Mouse (Mus musculus) T-helper 2 cell (primary cell): Measurements from ENCODE around the gene Trim66.

ENCODE experiments used
- in situ Hi-C: fragments of 300-600 bp; cut with MboI, MseI; formaldehyde crosslinking; loops from one replicate; pipeline ENCODE4 v1.15.1; 2025; ENCODE audit warnings: high pct_unique_total_duplicates

Trim66 gene

GRCm38 (mm10) chr7:109522084-109522483 is 14.2 kb upstream of the Trim66 start:
- in situ Hi-C loops = no loop called here

GRCm38 (mm10) chr7:109519936-109520335 is 12.0 kb upstream of the Trim66 start:
- in situ Hi-C loops = no loop called here

GRCm38 (mm10) chr7:109518838-109519696 is 11.1 kb upstream of the Trim66 start, which contains the start of gene Rpl27a:
TSS of gene Rpl27a (plus strand) at chr7:109519147.
- in situ Hi-C loops = no loop called here

DNA sequence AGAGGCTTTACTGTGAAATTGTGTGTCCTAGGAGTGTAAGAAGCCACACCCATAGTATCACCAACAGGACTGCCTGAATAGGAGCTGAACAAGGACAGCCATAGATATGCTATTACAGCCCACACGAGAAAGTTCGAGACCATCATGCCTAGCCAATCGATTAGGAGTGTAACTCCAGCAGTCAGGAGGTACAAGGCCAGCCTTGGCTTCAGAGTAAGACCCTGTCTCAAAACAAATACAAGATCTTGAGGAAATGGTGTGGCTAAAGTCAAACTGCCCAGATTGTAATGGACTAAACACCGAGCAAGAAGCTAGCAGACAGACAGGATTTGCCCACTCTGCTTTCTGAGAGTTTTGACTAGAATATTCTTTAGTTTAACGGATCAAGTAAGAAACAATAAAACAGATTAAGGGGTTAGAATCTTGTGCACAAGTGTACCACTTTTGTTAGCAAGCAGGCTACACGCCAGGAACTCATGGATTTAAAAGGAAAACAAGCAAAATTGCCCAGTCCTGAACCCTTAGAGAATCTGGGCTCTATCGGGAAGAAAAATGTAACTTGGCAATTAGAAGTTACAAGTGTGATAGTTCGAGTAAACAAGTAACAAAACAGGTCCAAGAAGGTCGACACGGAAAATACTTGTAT is 10.2 kb upstream of the Trim66 start:
- in situ Hi-C loops = no loop called here

- in situ Hi-C loops = no loop called here
Observed at GRCm38 (mm10) chr7:109516500-109516899, 8.6 kb upstream of the Trim66 start.

DNA sequence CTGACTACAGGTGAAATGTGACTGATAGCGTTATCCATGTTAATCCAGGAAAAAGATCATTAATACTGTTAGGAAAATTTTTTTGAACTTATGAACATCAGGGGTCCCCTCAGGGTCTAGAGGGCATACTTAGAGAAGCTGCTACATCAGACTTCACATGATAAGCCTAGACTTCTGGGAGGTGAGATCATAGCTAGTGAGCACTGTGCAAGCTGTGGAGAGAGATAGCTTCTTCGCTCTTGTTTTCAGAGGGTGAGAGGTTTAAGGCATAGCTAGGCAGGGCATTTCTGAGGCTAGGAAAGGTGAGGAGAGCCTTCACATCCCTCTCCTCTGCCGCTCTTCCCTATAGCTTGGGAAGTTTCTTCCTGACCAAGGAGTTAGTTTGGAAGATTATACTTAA is 3.9 kb upstream of the Trim66 start:
- in situ Hi-C loops = no loop called here

DNA sequence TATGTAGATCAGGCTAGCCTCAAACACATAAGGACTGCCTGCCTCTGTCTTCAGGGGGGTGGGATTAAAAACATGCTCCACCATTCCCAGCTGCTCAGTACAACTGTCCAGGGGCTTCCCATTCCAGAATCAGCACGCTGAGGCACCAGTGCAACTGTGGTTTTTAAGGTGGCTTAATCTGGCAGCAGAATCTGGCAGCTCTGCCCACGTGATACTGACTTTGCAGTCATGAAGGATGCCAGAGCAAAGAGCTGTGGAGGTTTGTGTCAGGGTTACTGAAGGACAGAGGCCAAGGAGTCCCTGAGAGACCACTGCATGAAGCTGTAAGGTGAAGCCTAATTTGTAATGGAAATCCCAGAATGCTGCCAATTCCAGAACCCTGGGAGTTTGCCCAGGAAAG is 2.9 kb upstream of the Trim66 start:
- in situ Hi-C loops = no loop called here

GRCm38 (mm10) chr7:109507572-109507971 is 362 bp downstream of the Trim66 start:
- in situ Hi-C loops = no loop called here

GRCm38 (mm10) chr7:109507119-109507518 is 815 bp downstream of the Trim66 start:
- in situ Hi-C loops = no loop called here

- in situ Hi-C loops = no loop called here
Observed at GRCm38 (mm10) chr7:109497507-109497906, 10.4 kb downstream of the Trim66 start.

- in situ Hi-C loops = no loop called here
Observed at GRCm38 (mm10) chr7:109493319-109494316, 14.3 kb downstream of the Trim66 start.

- in situ Hi-C loops = no loop called here
Observed at GRCm38 (mm10) chr7:109492616-109493318, 15.2 kb downstream of the Trim66 start.

DNA sequence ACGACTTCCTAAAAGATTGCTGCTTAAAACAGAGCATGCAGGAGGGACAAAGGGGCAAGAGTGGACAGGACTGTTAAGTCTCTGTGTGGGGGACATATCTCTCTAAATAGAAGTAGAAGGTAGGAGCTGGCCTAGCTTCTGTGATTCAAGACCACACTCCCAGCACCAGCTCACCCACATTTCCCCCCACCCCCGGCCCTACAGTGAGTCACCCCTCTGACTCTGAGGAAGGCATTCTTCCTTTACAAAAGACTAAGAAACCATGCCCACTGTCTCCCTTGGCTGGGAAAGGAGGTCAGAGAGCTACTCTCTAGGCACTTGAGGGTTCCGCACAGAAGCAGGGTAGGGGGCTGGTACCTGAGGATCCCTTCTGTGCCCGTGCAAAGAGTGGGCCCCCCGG is 23.7 kb downstream of the Trim66 start:
- in situ Hi-C loops = no loop called here

DNA sequence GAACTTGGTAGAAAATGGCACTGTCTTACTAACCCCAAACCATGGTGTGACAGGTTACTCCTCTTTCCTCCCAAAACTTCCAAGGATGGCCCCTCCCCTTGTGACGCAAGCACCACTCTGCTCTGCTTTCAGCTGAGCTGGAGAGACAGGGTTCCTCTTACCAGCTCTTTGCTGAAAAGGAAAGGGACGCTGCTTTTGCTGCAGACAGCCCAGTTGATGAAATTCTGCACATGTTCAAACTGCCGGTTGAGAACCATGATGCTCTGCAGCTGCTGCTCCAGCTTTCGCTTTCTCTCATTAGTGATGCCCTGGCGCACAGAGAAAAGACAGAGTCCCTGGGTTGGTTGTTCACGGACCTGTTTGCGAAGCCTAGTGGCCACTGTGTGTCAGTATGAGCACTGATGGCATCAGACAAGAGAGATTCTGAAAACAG is 27.2 kb downstream of the Trim66 start:
- in situ Hi-C loops = no loop called here

DNA sequence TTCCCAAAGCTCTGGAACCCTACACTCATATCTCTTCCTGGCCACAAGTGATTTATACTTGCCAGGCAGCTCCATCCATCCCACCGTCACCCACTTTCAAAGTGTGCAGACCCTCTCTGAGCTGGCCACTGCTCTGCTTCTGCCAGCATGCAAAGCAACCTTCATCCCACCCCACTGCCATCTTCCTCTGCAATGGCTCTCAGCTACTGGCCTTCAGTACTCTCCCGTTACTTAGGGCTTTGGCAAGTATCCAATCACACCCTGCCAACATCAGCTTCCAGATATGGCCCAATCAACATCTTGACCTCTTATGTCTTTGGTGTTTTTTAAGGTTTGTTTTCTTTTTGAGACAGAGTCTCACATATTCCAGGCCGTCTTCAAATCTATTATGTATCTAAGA is 30.0 kb downstream of the Trim66 start:
- in situ Hi-C loops = no loop called here

GRCm38 (mm10) chr7:109470700-109471099 is 37.2 kb downstream of the Trim66 start:
- in situ Hi-C loops = no loop called here

DNA sequence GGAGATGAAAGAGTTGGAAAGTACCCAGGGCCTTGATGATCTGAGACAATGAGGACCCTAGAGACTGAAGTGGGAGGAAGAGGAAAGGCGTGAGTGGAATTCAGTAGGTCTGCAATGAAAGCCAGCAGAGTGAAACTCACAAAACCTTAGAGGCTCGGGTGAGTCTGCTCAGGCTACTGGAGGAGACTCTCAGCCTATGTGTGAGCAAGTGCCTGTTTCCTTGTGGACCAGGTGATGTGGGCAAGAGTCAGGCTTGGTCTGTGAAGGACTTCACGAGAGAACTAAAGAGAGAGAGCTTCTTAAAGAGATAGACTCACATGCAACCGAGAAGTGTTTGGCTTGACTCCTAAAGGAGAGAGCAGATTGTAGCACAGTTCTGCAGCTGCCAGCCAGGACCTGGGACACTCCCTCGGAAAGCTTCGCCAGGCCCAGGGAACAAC is 39.7 kb downstream of the Trim66 start:
- in situ Hi-C loops = no loop called here

DNA sequence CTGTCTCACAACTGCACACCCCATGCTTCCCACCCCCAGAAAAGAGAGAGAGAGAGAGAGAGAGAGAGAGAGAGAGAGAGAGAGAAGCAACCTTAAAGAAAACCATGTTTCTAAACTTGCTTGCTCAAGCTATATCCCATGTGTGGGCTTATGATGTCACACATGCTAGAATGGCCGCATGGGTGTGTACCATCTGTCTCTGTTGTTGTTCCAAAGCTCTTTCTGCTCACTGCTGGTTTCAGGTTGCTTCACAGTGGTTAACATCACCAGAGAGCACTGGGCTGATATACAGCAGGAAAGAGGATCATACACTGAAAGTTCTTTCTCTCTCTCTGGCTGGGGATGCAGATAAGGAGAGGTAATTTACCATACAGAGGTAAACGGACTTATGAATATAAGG is 40.3 kb downstream of the Trim66 start:
- in situ Hi-C loops = no loop called here

DNA sequence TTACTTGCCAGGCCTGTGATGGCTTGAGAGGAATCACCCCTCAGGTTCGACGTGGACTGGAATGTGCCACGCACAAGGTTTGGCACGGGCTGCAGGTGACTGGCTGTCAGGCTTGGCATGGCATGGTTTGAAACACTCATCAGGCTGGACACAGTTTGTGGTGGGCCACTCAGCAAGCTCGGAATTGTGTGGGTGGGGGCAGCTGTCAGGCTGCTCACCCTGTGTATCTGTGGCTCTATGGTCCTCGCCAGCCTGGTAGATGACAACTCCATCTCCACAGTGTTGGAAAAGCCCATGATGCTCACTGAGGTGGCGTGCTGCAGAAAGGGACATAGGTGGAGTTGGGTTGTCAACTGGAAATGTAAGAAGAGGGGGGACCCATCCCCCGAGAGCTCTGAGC is 47.2 kb downstream of the Trim66 start:
- in situ Hi-C loops = no loop called here

- in situ Hi-C loops = no loop called here
Observed at GRCm38 (mm10) chr7:109456563-109456962, 51.4 kb downstream of the Trim66 start.

DNA sequence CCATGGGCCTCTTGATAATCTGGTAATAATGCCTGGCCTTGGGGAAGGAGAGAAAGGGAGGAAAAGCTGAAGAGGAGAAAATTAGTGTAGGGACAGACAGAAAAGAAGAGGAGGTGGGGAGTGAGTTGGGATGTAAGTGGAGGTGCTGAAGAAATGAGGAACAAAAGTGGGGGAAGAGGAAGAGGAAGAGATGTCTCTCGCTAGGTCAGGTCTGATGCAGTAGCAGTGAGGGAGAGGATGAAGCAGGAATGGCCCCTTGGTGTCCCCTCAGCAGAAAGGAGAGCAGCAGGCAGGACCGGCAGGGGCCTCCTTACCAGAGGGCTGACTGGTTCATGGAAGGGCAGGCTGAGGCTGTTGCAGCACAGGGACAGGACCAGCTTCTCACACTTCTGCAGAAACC is 52.2 kb downstream of the Trim66 start:
- in situ Hi-C loops = no loop called here
